Mouse (Mus musculus) urinary bladder, adult 2 months (tissue): Measurements from ENCODE around the gene Cd274. TPM values are rescaled to one million over a fixed set of nuclear protein-coding genes. Genes with fewer than 3 reads are reported as not detected.

Source experiments
- DNase-seq: peaks from one replicate; pipeline ENCODE4 v3.0.0; 2022; ENCODE audit warnings: low spot score
- polyA plus RNA-seq: library from polyadenylated mRNA; depleted of rRNA; stranded (reverse); fragments of >200 nt; gene quantifications from 2 replicates; pipeline ENCODE4 v1.2.3, GENCODE M21; 2012

Cd274 gene
- polyA plus RNA-seq, 1 experiment, result 4.3 TPM

DNA sequence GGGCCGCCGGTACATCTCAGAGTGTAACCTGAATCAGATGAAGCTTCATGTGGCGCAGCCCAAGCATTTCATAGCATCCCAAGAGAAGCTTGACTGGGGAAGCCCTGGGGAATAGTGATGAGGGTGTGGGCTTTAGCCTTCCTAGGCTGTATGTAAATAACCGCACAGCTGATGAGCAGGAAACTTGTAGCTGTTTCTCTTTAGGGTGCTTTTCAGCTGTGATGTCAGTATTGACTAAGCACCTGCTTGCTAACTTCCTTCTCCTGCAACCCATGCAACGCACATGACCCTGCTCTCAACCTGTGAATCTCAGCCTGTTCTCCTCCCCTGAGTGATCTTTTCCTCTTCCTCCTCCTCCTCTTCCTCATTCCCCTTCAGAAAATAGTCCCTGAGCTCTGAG is 3.2 kb upstream of the Cd274 start:
- no peak for DNase-seq

- DNase-seq, result no peak
Observed at GRCm38 (mm10) chr19:29365105-29365504, 2.1 kb upstream of the Cd274 start.

DNA sequence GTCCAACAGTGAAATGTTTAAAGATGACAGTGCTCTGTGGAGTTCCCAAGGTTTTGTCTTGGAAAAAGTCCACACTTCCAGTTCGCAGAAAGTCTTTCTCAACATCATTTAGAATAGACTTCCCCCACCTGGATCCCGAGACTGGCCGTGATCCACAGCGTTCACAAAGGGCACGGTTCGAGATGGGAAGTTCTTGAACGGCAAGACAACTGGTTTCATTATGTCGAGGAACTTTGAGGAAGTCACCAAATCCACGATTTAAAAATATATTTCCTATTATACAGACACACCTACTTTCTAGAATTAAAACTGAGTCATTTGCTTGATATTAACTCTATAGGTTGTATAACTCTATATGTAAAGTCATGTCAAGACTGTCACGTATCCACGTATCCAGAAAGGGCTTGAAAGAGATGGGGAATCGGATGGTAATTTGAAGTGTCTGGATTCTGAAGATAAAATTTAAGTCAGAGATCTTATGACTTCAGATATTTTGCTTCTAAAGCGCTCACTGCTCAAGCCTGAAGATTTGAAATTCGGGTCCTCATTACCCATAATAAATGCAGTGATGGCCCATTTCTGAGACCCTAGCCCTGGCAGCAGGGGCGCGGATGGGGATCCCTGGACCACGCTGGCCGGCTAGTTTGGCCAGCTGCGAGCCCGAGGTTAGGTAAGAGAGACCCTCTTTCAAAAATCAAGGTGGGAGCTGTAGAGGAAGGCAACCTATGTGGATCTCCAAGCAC is 858 bp upstream of the Cd274 start:
- no peak for DNase-seq

DNA sequence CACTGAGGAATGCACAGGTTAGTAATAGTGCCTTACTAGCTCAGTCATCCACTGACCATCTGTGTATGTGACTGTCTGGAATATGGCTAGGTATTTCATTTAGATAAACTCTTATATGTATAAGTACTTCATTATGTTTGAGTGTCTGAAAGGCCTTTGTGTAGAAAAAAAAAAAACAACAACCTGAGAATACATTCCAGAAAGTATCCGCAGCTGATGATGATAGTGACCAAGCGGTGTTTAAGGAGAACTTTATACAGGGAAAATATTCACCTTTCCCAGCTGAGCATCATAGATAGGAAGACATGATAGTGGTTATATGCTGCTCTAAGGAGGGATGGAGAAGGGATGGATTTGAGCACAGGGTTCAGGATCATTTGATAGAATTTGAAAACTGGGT is 786 bp downstream of the Cd274 start:
- no peak for DNase-seq

GRCm38 (mm10) chr19:29368671-29369309 is 1.5 kb downstream of the Cd274 start:
- no peak for DNase-seq

DNA sequence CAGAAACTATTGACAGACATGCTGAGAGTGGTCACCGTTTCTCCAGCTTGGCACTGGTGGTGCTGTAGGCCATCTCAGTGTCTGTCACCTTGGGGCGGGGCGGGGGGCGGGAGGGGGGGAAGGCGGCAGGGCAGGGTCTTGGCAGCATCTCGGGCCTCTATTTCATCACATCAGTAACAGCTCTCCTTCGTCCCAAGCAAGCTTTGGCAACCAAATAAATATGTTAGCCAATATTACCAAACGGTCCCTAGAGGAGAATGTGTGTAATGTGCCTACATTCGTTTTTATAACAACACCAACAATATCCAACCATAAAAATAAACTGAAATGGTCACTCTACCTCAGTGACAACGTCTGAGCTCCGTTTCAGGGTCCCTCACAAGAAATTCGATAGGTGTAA is 2.9 kb downstream of the Cd274 start:
- DNase-seq, result no peak

- no peak for DNase-seq
Observed at GRCm38 (mm10) chr19:29370545-29371283, 3.5 kb downstream of the Cd274 start.

GRCm38 (mm10) chr19:29371284-29372081 is 4.2 kb downstream of the Cd274 start:
- DNase-seq, result no peak

DNA sequence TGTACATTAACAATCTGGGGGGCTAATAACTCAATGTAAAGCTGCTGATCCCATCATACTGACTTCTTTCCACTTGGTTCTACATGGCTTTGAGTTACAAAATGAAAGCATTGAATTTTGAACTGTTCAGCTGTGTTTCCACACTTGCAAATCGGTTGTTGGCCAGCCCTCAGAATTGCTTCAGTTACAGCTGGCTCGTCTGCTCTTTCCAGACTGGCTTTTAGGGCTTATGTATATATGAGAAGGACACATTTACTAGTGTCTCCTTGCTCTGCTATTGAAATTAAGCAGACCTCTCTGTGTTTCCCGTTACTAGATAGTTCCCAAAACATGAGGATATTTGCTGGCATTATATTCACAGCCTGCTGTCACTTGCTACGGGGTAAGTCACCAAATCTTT is 4.9 kb downstream of the Cd274 start:
- DNase-seq, result no peak

DNA sequence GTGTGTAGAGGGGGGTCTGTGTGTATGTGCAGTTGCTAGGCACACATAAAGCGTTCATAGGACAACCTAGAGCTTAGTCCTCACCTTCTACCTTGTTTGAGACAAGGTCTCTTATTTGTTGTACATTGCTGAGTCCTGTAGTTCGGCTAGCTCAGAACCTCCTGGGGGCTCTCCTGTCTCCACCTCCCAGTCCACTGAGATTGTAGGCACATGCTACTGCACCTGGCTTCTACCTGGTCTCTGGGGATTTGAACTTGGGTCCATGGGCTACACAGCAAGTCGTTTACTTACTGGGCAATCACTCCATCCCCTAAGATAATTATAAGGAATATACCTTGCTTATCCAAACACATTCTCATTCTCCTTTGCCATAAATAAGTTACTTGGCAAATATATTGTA is 5.4 kb downstream of the Cd274 start:
- no peak for DNase-seq

DNA sequence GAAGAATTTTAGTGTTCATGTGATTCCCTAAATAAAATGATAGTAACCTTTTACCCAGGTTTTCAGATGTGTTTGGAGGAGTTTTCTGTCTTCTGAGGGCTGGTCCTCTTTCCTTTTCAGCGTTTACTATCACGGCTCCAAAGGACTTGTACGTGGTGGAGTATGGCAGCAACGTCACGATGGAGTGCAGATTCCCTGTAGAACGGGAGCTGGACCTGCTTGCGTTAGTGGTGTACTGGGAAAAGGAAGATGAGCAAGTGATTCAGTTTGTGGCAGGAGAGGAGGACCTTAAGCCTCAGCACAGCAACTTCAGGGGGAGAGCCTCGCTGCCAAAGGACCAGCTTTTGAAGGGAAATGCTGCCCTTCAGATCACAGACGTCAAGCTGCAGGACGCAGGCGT is 6.2 kb downstream of the Cd274 start:
- DNase-seq, result no peak

DNA sequence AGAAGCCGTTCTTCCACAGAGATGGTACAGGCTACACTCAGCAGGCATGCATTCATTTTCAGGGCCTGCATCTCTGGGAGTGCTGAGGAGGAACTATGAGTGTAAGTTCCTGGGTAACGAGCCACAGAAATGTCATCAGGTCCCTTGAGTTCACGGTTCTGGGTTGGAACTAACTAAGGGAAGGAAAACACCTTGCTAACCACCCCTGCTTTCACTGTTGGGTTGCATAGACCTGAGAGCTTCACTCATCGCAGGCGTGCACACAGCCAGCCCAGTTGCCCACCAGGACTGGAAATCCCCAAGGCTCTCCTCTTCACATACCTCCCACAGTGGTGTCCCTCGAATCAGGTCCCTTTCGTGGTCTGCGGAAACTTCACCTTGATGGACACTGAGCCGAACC is 7.7 kb downstream of the Cd274 start:
- DNase-seq, result no peak

DNA sequence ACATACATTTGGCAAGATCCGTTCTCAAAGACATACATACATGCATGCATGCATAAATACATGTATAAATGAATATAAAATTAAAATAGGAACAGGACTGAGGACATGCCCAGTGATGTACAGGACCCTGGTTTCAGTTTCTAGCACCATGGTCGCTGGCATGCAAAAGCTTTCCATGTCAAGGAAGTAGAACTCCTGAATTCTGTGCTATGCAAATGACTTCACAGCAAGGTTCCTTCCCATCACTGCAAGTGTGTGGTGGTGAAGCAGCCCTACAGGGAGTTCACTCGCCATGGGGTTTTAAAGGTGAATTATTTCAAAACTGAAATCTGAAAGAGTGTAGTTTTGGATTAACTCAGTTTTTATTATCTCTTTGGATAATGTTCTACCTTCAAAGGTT is 9.1 kb downstream of the Cd274 start:
- no peak for DNase-seq

DNA sequence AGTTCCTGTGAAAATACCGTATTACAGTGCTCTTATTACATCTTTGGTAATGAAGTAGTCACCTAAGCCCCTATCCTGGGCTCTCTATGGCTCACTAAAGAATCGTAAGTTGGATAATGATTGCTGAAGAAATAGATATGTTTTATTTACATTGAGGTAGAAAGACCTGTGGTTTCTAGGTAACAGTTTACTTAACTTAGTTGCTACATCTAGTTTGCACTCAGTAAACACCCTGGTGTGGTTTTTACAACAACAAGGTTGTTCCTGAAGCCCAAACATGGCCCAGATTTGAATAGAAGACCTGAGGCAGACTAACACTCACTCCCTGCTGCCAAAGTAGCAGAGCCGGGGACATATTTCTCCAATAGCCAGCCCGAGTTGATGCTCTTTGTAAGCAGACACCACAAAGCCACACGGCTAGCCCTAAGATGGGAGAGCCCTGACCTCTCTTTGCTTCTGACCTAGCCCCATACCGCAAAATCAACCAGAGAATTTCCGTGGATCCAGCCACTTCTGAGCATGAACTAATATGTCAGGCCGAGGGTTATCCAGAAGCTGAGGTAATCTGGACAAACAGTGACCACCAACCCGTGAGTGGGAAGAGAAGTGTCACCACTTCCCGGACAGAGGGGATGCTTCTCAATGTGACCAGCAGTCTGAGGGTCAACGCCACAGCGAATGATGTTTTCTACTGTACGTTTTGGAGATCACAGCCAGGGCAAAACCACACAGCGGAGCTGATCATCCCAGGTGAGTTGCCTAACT is 12.8 kb downstream of the Cd274 start:
- DNase-seq, result no peak

DNA sequence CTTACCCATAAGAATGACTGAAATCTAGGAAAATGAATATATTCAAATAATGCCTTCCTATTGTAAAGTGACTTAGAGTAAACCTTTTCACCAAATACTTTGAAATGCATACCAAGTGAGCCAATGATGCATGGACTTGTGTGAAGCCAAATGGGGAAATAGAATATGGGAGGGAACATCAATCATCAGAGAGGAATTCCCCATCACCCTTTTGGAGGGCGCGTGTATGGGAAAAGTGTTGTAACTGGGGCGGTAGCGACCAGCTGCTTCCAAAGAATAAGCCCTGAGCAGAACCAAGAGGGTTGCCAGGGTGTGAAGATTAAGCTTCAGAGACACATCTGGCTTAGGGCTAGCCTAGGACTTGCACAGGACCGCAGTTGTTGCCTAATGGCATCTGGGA is 16.1 kb downstream of the Cd274 start:
- DNase-seq, result no peak

DNA sequence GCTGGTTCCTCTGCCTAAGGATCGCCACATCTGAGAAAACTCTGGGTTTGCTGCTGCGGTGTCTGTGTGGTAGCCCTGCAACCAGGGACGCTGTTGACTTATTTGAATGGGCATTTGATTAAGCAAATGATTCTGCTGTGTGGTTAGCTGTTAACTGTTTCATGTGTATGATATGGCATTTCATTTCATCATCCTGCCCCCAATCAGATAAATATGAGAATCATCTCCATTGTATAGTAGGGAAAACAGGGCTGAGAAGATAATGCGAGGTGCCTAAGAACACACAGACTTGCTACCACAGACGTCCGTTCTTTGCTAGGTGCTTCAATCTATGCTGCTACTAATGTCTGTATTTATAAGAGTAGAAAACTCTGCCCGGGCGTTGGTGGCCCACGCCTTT is 17.2 kb downstream of the Cd274 start:
- no peak for DNase-seq

- DNase-seq, result no peak
Observed at GRCm38 (mm10) chr19:29384994-29385393, 17.7 kb downstream of the Cd274 start.

DNA sequence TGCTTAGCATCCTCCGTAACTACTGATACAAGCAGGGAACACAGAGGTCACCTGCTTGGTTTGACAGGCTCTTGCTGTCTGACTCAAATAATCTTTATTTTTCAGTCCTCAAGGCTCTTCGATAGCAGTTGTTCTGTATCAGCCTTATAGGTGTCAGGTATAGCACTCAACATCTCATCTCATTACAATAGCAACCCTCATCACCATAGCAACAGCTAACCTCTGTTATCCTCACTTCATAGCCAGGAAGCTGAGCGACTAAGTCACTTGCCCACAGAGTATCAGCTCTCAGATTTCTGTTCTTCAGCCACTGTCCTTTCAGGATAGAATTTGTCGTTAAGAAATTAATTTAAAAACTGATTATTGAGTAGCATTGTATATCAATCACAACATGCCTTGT is 18.6 kb downstream of the Cd274 start:
- DNase-seq, result no peak

- DNase-seq, result no peak
Observed at GRCm38 (mm10) chr19:29388818-29389217, 21.6 kb downstream of the Cd274 start.

- no peak for DNase-seq
Observed at GRCm38 (mm10) chr19:29390483-29390882, 23.2 kb downstream of the Cd274 start.

GRCm38 (mm10) chr19:29391279-29391678 is 24.0 kb downstream of the Cd274 start:
- DNase-seq, result no peak
